Mouse (Mus musculus): ENCODE results near the gene Fap. TPM values are rescaled to one million over a fixed set of nuclear protein-coding genes. Genes with fewer than 3 reads are reported as not detected.

Gene Fap
- total RNA-seq, 1 experiment from 2014 or later = 1.0 TPM

DNA sequence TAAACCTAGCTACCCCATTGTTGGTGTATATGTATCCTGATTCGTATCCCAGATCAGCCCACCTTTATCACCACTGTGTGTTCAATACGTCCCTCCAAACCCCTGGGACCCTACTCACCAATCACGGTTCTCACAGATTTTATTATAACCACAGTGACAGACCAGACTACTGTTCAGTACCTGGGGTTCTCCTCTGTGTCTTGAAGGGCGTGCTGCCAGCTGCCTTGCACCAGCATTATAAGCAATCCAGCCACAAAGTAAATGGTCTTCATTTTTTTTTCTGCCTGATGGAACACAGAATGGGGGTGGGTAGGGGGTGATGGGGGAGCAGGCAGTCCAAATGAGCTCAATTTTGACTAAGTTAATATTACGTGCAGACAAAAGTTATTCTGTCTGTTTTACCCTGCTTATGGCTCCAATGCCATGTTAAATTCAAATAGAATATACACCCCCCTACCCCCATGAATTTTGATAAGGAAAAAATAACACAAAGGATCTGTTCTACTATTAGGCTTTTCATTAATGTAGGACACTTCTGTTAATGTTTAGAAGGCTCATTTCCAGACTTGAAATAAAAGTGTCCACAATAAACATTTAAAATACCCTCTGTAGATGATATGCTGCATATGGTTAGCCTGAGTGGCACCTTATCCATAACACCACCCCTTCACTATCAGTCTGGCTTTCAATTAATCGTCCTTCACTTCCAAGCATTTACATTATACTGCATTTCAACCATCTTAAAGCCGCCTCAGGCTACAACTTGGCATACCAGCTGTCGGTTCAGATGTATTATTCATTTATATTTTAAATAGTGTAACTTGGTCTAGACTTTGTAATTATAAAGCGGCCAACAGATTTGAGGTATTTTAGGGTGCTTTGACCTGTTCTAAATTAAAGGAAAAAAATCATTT, 93.3 kb downstream of the Fap start:
- no peak for ATAC-seq (ENCODE audit: extremely low read depth, insufficient number of reproducible peaks, low FRiP score, poor library complexity, severe bottlenecking)

DNA sequence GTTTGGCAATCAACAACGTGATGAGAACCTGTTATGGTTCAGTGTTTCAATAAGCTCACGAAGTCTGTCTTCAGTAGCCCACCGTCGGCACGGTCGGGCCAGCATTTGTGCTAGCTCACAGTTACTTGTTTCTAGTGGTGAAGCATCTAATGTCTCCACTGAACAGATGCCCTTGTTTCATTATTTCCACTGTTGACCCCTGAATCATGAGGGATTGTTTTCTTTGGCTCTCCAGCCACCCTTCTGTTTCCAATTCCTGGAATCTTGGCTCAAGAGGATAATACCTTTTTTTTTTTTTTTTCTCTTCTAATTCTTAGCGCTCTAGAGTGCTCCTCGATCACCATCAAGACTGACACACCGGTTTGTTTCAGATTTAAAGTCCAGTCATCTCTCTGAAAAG, 104.3 kb downstream of the Fap start:
- no peak for ATAC-seq (ENCODE audit: extremely low read depth, insufficient number of reproducible peaks, low FRiP score, poor library complexity, severe bottlenecking)

DNA sequence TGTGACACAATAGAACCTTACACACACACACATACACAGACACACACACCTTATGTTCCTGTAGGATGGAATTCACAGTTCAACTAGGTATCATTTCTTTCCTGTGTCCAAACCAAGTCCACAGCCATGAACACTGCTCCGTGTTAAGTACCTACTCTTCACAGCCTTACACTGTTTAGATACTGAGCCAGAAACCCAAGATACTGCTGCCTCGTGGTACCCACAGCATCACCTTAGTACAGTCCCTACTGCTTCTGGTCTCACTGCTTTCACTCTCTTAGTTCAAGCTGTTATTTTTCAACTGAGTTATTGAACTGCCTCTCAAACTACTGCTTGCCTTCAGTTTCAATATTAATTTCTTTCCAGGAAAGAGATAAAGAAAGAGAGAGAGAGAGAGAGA, 110.6 kb downstream of the Fap start:
- no peak for ATAC-seq (ENCODE audit: extremely low read depth, insufficient number of reproducible peaks, low FRiP score, poor library complexity, severe bottlenecking)

DNA sequence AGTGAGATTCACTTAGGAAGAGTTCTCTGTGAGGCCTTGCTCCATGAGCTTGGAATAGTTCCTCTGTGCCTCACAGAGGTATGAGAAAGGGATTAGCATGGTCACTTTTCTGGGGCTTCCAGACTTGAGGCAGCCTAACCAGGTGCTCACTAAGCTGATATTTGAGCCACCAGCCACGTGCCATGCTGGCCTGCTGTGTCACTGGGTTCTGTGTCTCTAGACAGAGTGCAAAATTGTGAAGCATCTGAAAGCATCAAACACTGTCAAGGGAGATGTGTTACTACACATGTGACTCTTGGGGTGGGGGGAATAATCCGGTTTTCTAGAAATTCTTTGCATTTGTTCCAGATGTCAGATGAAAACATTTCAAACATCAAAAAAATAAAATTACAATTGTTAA, 111.7 kb downstream of the Fap start:
- no peak for ATAC-seq (ENCODE audit: extremely low read depth, insufficient number of reproducible peaks, low FRiP score, poor library complexity, severe bottlenecking)

DNA sequence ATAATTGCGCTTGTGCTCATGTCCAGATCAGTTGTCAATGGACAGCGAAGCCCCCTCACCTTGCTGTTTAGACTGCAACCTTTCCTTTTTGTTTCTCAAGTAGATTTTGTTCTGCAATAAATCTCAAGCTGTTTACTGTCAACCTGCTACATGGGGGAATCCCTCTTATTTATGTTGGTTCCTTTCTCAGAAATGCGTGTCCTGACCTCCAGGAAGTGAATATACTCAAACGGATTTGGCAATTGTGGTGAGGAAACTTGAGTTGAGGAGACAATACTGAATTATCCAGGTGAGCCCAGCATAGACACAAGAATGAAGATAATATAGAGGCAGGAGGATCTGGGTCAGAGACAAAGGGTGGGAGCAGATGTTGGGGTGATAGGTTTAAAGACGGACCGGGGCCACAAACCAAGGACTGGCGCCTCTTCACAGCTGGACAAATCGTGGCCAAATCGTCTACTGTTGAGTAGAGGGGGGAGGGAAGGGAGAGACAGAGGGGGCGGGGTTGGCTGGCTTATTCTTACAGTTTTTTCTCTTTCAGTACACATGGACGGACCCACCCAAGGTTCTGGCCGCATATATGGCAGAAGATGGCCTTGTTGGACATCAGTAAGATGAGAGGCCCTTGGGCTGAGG, 112.9 kb downstream of the Fap start:
- ATAC-seq (ENCODE audit: extremely low read depth, insufficient number of reproducible peaks, low FRiP score, poor library complexity, severe bottlenecking) = no peak

DNA sequence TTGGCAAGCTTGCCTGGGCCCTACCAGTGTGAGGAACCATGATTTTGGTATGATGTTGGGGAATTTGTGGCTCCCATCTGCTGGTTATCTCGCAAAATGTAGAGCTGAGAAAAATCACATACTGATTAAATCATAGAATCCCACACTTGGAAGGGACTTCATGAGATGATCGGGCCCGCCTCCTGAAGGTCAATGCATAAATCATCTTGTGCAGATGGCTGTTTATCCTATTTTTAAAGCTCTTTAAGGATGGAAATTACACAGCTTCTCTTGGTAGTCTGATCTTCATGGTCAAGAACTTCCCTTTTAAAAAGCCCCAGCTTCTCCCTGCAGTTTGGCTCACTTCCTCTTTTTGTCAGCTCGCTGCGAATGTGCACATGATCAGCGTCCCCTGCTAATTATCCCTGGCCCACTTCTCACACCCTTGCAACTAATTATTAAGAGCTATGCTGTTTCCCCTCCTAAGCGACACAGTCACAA, 113.6 kb downstream of the Fap start:
- peak; percentile 89 for ATAC-seq (ENCODE audit: extremely low read depth, insufficient number of reproducible peaks, low FRiP score, poor library complexity, severe bottlenecking)

DNA sequence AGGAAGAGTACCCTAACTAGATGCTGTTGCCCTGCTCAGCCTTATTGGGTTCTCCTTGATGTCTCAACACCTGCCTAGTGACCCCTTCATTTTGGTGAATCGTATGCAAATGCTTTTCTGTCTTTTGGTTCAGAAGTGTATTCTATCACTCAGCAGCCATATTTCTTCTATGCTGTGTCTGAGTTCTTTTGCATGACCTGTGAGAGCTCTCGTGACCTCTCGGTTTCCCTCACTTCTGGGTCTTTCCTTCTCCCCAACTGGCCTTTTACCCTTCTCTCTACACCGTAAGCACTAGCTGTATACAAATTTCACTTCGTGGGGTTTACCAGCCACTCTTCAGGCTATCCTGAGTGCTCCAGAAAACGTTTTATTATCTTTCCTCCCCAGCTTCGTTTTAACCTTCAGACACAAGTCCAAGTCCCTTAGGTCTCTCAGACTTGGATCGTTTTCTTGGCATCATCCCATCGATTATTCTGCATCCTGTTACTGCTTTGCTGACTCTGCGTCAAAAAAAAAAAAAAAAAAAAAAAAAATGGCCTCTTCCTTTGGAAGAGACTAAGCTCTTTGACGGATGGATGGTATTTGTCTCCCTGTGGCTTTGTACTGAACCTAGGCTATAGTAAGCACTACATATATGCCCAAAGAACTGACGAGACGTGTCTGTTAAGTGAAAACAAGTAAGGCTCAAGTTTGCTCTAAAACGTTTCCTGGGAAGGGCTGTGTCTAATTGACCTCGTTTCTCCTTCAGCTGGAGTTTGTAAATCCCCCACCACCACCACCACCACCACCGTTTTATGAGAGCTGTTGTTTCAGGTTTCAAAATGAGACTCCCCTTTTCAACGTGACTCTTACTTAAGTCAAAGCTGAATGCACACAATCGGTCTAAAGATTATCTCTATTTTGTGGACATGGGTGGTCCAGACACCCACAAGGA, 114.4 kb downstream of the Fap start:
- no peak for ATAC-seq (ENCODE audit: extremely low read depth, insufficient number of reproducible peaks, low FRiP score, poor library complexity, severe bottlenecking)

DNA sequence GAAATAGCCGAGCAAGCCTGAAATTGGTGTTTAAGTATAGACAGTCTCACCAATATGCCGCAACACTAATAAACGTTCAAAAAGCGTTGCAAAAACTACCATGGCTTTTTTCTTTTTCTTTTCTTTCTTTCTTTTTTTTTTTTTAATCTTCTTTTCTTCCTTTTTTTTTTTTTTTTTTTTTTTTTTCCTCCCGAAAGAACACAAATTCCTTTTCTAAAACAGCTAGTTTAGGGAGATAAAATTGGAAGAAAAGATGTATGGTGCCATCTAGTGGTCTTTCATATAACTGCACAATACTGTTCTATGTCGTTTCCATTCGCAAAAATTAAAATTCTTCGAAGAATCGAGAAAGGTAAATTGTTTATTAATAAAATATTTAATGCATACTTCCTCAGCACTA, 115.8 kb downstream of the Fap start:
- no peak for ATAC-seq (ENCODE audit: extremely low read depth, insufficient number of reproducible peaks, low FRiP score, poor library complexity, severe bottlenecking)

DNA sequence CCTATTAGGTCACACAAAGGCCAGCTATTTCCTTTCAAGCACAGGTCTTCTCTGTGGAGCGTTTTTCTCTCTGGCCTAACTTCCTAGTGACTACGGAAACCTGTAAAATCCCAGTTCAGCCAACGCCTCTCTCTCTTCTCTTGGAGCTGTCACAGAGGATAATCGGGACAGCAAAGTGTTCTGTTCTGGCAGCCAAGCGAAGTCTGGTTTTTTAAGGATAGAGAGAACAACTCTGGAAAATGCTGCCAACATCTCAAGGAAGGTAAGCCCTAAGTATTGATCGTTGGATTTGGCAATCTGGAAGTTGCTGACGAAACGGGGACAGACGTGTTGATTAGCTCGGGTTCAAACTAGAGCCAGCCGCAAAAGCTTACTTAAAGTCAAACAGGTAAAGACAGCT, 118.9 kb downstream of the Fap start:
- no peak for ATAC-seq (ENCODE audit: extremely low read depth, insufficient number of reproducible peaks, low FRiP score, poor library complexity, severe bottlenecking)

DNA sequence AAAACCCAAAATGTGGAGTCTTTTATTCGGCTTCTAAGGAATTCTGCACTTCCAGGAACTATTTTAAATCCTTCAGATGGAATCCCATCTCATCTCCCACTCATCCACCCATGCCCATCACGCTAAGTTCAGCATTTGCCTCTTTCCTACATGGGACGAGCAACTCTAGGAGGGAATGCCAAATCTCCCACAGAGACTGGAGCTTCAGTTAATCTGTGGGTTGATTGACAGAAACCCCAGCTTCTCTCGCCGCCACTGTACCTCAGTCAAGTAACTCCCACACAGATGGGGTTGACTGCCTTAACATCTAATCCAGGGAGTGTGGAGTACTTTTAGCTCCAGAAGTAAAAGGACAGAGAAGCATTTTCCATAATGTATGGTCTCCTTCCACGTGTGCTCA, 119.8 kb downstream of the Fap start:
- ATAC-seq (ENCODE audit: extremely low read depth, insufficient number of reproducible peaks, low FRiP score, poor library complexity, severe bottlenecking) = no peak

Other genes with a start within 250 kb of the Fap start
- gene Dpp4, start 161.8 kb downstream of the Fap start, total RNA-seq (2017) = 69.1 and 98.1 TPM in 2 replicates
- not detected in 2 replicates for gene Gcg, start 90.4 kb downstream of the Fap start, total RNA-seq (2017)
- 28.4 and 29.7 TPM in 2 replicates for gene Ifih1, start 72.2 kb upstream of the Fap start, total RNA-seq (2017)
- 12.0 and 12.4 TPM in 2 replicates for gene Gca, start 90.2 kb upstream of the Fap start, total RNA-seq (2017)